Mouse (Mus musculus) heart, embryonic 16.5 days (tissue): ENCODE results near the gene Phc3. TPM values are rescaled to one million over a fixed set of nuclear protein-coding genes. Genes with fewer than 3 reads are reported as not detected.
A peak's percentile ranks its signal among the peaks of the same experiment; 100 is the strongest.

Experiments
- ATAC-seq: fragments of 200-750 bp; cut with Nextera tagmentation; replicated peaks from 2 replicates; pipeline ENCODE4 v1.8.0; 2017; ENCODE audit warnings: moderate number of reproducible peaks; ENCODE audit not compliant: insufficient read depth, low FRiP score; ENCODE audit errors: extremely low read depth
- H3K27ac ChIP-seq: fragments of 300-500 bp; sonication (generic); 2 replicates; pipeline ENCODE4 v1.5.1; 2014; ENCODE audit warnings: mild to moderate bottlenecking, low read length, control low read depth, moderate library complexity
- H3K27me3 ChIP-seq: fragments of 300-500 bp; sonication (generic); 2 replicates; pipeline ENCODE4 v1.6.1; 2014; ENCODE audit warnings: low read length, mixed read lengths; ENCODE audit not compliant: control insufficient read depth, insufficient read depth
- H3K36me3 ChIP-seq: fragments of 300-500 bp; sonication (generic); 2 replicates; pipeline ENCODE4 v1.6.1; 2014; ENCODE audit not compliant: control insufficient read depth, insufficient read depth
- H3K4me1 ChIP-seq: fragments of 300-500 bp; sonication (generic); 2 replicates; pipeline ENCODE4 v1.6.1; 2014; ENCODE audit warnings: low read length, mixed read lengths; ENCODE audit not compliant: control insufficient read depth, insufficient read depth
- H3K4me2 ChIP-seq: fragments of 300-500 bp; sonication (generic); 2 replicates; pipeline ENCODE4 v1.6.1; 2014; ENCODE audit warnings: low read depth, mild to moderate bottlenecking, control low read depth, low read length
- H3K4me3 ChIP-seq: fragments of 300-500 bp; sonication (generic); 2 replicates; pipeline ENCODE4 v1.5.1; 2014; ENCODE audit warnings: mild to moderate bottlenecking, control low read depth, low read length
- H3K9ac ChIP-seq: fragments of 300-500 bp; sonication (generic); 2 replicates; pipeline ENCODE4 v1.6.1; 2014; ENCODE audit warnings: low read length, control low read depth
- H3K9me3 ChIP-seq: fragments of 300-500 bp; sonication (generic); replicated peaks from 2 replicates; pipeline ENCODE4 v1.6.1; 2016; ENCODE audit warnings: low read length; ENCODE audit not compliant: control insufficient read depth
- WGBS: fragments of 180-500 bp; shearing (Covaris S2); extraction: QIAGEN DNeasy Blood & Tissue Kit; methylation state at CpG from one replicate; pipeline ENCODE4 v1.1.7; 2014; 5-methylcytosine and 5-hydroxymethylcytosine counted together
- polyA plus RNA-seq: library from polyadenylated mRNA; unstranded; fragments of >200 nt; fragmentation: Nextera tagmentation; extraction: Ambion mirVana; gene quantifications from 2 replicates; pipeline ENCODE4 v1.2.1, GENCODE M21; 2015

Gene Phc3
- polyA plus RNA-seq, 1 experiment from 2014 or later: 5.6 TPM

DNA sequence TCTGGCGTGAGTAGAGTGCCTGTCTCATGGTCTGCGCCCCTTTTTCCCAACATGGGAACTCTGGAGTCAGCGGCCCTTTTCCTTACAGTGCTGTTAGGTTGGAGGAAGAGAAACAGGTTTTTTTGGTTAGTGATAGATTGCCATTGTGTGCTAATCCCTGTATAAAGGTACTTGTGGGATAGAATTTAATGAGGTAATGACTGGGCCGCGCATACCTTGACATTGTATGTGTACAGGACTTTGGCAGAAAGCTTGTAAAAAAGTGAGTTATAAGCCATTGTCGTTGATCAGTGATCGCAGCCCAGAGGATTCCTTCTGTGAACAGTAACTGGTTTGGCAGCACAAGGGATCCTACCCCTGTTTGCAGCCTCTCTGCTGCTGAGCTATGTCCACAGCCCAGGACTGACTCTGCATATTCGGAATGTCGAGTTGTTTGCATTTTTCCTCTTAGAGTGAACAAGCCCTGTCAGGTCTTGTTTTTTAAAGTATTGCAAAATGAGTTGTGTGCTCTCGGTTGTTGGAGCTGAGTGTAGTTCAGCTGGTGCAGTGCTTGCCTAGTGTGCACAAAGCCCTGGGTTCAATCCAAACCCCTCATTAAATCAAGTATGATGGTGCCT is 30.3 kb upstream of the Phc3 start:
- Histone ChIP-seq H3K4me2 (no peak overlapping the region; the same call in 1 of the 2 replicates), H3K36me3 (no peaks in the 10 kb centered on the region)

GRCm38 (mm10) chr3:30996688-30997014 is 27.4 kb upstream of the Phc3 start:
- Histone ChIP-seq H3K9me3 (no peaks in the 10 kb centered on the region), H3K27ac (peak overlapping the region; percentile 93), H3K27me3 (no peaks in the 10 kb centered on the region), H3K4me2 (peak overlapping the region; percentile 77), H3K4me3 (peak overlapping the region; percentile 97), H3K36me3 (no peaks in the 10 kb centered on the region), H3K9ac (peak overlapping the region; percentile 97), H3K4me1 (peaks cover 27% of the 10 kb centered on the region)
- ATAC-seq: no peak
- WGBS: 6% methylated on average over 4 of the region's 4 CpGs

More for the DNA sequence above, 30.3 kb upstream of the Phc3 start:
- no peak for ATAC-seq
- peaks cover 27% of the 10 kb centered on the region for H3K4me1 ChIP-seq
- WGBS: 62% methylated on average over 10 of the region's 10 CpGs
- H3K27ac ChIP-seq: peak overlapping the region; percentile 75
- no peak overlapping the region for H3K4me3 ChIP-seq
- H3K9ac ChIP-seq: peak overlapping the region; percentile 36
- no peaks in the 10 kb centered on the region for H3K27me3 ChIP-seq
- H3K9me3 ChIP-seq: no peaks in the 10 kb centered on the region

- H3K36me3 ChIP-seq: no peaks in the 10 kb centered on the region
- peak; percentile 61 for ATAC-seq
- peaks cover 27% of the 10 kb centered on the region for H3K4me1 ChIP-seq
- H3K9me3 ChIP-seq: no peaks in the 10 kb centered on the region
- H3K9ac ChIP-seq: peak overlapping the region; percentile 97
- peak overlapping the region; percentile 97 for H3K4me3 ChIP-seq
- under 1% methylated on average over 38 of the region's 49 CpGs for WGBS
- H3K27ac ChIP-seq: peak overlapping the region; percentile 93
- H3K4me2 ChIP-seq: peak overlapping the region; percentile 77
- H3K27me3 ChIP-seq: no peaks in the 10 kb centered on the region
Measured at GRCm38 (mm10) chr3:30995899-30996687, 26.9 kb upstream of the Phc3 start.

- Histone ChIP-seq H3K4me1 (peaks cover 26% of the 10 kb centered on the region), H3K27me3 (no peaks in the 10 kb centered on the region), H3K4me2 (peak within 1 kb of the TSS; percentile 77), H3K36me3 (no peaks in the 10 kb centered on the region), H3K4me3 (peak within 1 kb of the TSS; percentile 97), H3K9me3 (no peaks in the 10 kb centered on the region), H3K9ac (peak within 1 kb of the TSS; percentile 97), H3K27ac (peak within 1 kb of the TSS; percentile 93)
- ATAC-seq: peak; percentile 98
- WGBS: under 1% methylated on average over 39 of the region's 50 CpGs
Measured at GRCm38 (mm10) chr3:30995283-30995898, 26.2 kb upstream of the Phc3 start, which contains the start of gene Prkci. Gene Prkci, plus strand, starts transcription at chr3:30995747.

DNA sequence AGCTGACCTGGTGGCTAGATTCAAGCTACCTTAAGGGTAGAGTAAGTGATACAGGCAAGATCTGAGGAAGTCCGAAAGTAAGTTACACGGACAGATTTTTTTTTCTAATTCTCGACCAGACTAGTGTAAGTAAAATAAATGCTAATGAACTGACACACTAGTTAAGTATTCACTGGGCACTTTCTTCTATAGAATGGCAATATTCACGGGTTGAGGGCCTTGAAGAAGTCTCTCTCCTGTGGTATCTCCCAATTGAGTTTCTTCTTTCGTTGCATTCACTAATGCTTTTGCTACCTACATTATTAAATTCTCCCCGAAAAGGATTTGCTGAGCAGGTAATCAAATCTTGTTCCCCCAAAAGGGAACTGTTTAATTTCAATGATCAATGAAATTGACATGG is 25.6 kb upstream of the Phc3 start:
- ATAC-seq: no peak
- Histone ChIP-seq H3K27me3 (no peaks in the 10 kb centered on the region), H3K36me3 (no peaks in the 10 kb centered on the region), H3K9ac (peak overlapping the region; percentile 97), H3K4me3 (peak overlapping the region; percentile 97), H3K27ac (no peak overlapping the region), H3K4me2 (peak overlapping the region; percentile 77), H3K4me1 (peaks cover 21% of the 10 kb centered on the region), H3K9me3 (no peaks in the 10 kb centered on the region)
- WGBS: 18% methylated on average over 6 of the region's 6 CpGs

DNA sequence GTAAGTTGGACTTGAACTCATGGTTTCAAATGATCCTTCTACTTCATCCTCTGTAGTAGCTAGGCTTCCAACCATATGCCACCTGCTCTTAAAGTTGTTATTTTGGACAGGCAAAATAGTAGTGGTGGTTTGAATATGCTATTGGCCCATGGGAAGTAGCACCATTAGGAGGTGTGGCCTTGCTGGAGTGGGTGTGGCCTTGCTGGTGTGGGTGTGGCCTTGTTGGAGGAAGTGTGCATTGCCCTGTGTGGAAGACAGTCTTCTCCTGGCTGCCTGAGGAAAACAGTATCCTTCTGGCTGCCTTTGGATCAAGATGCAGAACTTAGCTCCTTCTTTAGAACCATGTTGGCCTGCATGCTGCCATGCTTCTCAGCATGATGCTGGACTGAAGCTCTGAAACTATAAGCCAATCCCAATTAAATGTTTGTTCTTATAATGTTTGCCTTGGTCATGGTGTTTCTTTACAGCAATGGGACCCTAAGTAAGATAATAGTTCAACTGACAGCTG is 23.9 kb upstream of the Phc3 start:
- Histone ChIP-seq H3K27ac (no peak overlapping the region), H3K4me1 (peaks cover 12% of the 10 kb centered on the region), H3K27me3 (no peaks in the 10 kb centered on the region), H3K4me3 (no peak overlapping the region), H3K36me3 (no peaks in the 10 kb centered on the region), H3K9ac (no peak overlapping the region), H3K4me2 (no peak overlapping the region), H3K9me3 (no peaks in the 10 kb centered on the region)
- no peak for ATAC-seq

DNA sequence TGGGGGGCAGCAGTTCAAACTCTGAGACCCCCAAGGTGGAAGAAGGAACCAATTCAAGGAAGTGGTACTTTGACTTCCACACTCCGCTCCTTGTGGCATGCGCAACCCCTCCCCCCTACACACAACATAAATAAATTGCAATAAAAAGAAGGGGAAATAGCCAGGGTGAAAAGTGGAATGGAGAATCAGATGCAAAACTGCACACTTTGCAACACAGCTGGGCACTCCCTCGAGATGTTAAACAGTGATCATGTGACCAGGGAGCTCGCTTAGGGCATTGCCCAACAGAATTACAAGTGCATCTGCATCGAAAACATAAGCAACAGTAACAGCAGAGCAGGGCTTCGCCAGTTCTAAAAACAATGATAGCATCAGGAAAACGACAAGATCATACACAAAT is 22.9 kb upstream of the Phc3 start:
- H3K4me3 ChIP-seq: no peak overlapping the region
- H3K27ac ChIP-seq: no peak overlapping the region
- peaks cover 12% of the 10 kb centered on the region for H3K4me1 ChIP-seq
- WGBS: 68% methylated on average over 7 of the region's 7 CpGs
- no peaks in the 10 kb centered on the region for H3K27me3 ChIP-seq
- H3K36me3 ChIP-seq: no peaks in the 10 kb centered on the region
- ATAC-seq: no peak
- H3K9me3 ChIP-seq: no peaks in the 10 kb centered on the region
- no peak overlapping the region for H3K4me2 ChIP-seq
- H3K9ac ChIP-seq: no peak overlapping the region

DNA sequence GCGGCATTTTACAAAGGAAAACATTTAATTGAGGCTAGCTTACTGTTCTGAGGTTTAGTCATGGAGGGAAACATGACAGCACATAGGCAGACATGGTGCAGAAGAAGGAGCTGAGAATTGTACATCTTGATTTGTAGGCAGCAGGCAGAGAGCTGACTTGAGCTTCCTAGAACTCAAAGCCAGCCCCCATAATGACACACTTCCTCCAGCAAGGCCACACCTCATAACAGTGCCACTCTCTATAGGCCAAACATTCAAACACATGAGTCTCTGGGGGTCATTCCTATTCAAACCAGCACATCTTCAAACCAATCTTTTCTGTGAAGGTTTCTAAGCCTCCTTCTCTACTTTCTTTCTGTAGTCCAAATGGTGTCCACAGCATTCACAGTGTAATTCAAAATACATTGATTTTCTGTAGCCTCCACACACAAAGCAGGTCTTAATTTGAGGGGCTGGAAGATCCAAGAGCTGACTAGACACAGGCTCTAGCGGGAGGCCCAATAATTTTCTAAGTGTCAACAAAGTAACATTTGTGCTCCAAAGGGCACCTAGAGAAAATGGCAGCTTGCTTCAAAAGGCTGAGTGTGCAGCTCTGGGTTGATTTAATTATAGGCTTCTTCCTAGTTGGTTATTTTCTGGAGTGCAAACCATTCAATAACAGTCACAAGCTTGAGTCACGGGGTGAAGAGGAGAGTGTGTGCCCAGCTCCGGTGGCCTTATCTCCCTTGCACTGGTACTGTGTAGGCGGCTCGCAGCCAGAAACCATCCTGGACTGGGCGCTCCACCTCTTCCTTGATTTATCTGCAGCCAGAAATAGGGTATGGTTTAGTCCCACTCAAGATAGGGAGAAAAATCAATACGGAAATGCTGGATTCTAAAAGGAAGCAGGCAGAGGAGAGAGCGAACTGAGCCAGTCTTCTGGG is 18.4 kb upstream of the Phc3 start:
- Histone ChIP-seq H3K4me2 (peak overlapping the region; percentile 51), H3K27me3 (no peaks in the 10 kb centered on the region), H3K9ac (peak overlapping the region; percentile 33; the same call in 1 of the 2 replicates), H3K9me3 (no peaks in the 10 kb centered on the region), H3K36me3 (no peaks in the 10 kb centered on the region), H3K27ac (peak overlapping the region; percentile 89), H3K4me1 (peaks cover 4% of the 10 kb centered on the region), H3K4me3 (peak overlapping the region; percentile 0; the same call in 1 of the 2 replicates)
- peak; percentile 98 for ATAC-seq
- 41% methylated on average over 9 of the region's 9 CpGs for WGBS
